Mouse (Mus musculus) CH12.LX (cell line): Measurements from ENCODE around the gene Samd4b.
"Not testable (repeated sequence)": the region's sequence is repeated elsewhere in the genome, so short reads cannot be mapped to it uniquely, and the experiment has no call there.

Experiments used
- CTCF ChIP-seq, 2 experiments: IDR thresholded peaks in 1 of 2; conservative IDR thresholded peaks in 1 of 2; 2 replicates each; pipeline ENCODE4 v1.5.1; 2011 to 2012; ENCODE audit warnings: low read depth in 2 of 2, low read length in 2 of 2, improper control_type of control experiment in 1 of 2, inconsistent platforms in 1 of 2, mild to moderate bottlenecking in 1 of 2, moderate library complexity in 1 of 2
- E2F4 ChIP-seq: IDR thresholded peaks from 2 replicates; pipeline ENCODE4 v1.6.1; 2011; ENCODE audit warnings: low read depth, low read length, improper control_type of control experiment; ENCODE audit not compliant: insufficient replicate concordance
- GABPA ChIP-seq: IDR thresholded peaks from 2 replicates; pipeline ENCODE4 v1.6.1; 2012; ENCODE audit warnings: low read depth, low read length, improper control_type of control experiment, inconsistent platforms; ENCODE audit not compliant: insufficient replicate concordance
- JUND ChIP-seq: conservative IDR thresholded peaks from 2 replicates; pipeline ENCODE4 v1.6.1; 2011; ENCODE audit warnings: low read depth, low read length, improper control_type of control experiment
- MAFK ChIP-seq: IDR thresholded peaks from 2 replicates; pipeline ENCODE4 v1.6.1; 2011; ENCODE audit warnings: low read length, improper control_type of control experiment; ENCODE audit not compliant: insufficient replicate concordance
- MAX ChIP-seq: IDR thresholded peaks from 2 replicates; pipeline ENCODE4 v1.6.1; 2011; ENCODE audit warnings: low read length, improper control_type of control experiment
- NRF1 ChIP-seq: IDR thresholded peaks from 2 replicates; pipeline ENCODE4 v1.6.1; 2014; ENCODE audit warnings: low read depth, mild to moderate bottlenecking, inconsistent platforms, low read length, improper control_type of control experiment, moderate library complexity
- POLR2A ChIP-seq: IDR thresholded peaks from 2 replicates; pipeline ENCODE4 v1.6.1; 2011; ENCODE audit warnings: low read depth, mild to moderate bottlenecking, improper control_type of control experiment, low read length
- RAD21 ChIP-seq: IDR thresholded peaks from 2 replicates; pipeline ENCODE4 v1.6.1; 2011; ENCODE audit warnings: low read depth, mild to moderate bottlenecking, low read length, improper control_type of control experiment, moderate library complexity
- RCOR1 ChIP-seq: conservative IDR thresholded peaks from 2 replicates; pipeline ENCODE4 v1.6.1; 2012; ENCODE audit warnings: low read depth, mild to moderate bottlenecking, inconsistent platforms, low read length, improper control_type of control experiment
- SIN3A ChIP-seq: IDR thresholded peaks from 2 replicates; pipeline ENCODE4 v1.6.1; 2012; ENCODE audit warnings: low read length, improper control_type of control experiment, inconsistent platforms
- USF1 ChIP-seq: IDR thresholded peaks from 2 replicates; pipeline ENCODE4 v1.6.1; 2014; ENCODE audit warnings: low read depth, mild to moderate bottlenecking, inconsistent platforms, low read length, improper control_type of control experiment

GRCm38 (mm10) chr7:28538886-28539285 is 59.1 kb downstream of the Samd4b start:
- not testable (repeated sequence) for TF ChIP-seq SIN3A; USF1; CTCF (conservative IDR thresholded peaks at IDR 0.05 in 1 of 2, IDR thresholded peaks at IDR 0.05 in 1 of 2; ENCODE audit: low read depth in 2 of 2, low read length in 2 of 2); RCOR1; GABPA; MAFK; RAD21; E2F4; NRF1; POLR2A; MAX; JUND
